Mouse (Mus musculus): Measurements from ENCODE around the gene Srsf1. TPM values are rescaled to one million over a fixed set of nuclear protein-coding genes. Genes with fewer than 3 reads are reported as not detected.

Srsf1 gene
- polyA plus RNA-seq, 1 experiment from 2014 or later: 113 TPM

DNA sequence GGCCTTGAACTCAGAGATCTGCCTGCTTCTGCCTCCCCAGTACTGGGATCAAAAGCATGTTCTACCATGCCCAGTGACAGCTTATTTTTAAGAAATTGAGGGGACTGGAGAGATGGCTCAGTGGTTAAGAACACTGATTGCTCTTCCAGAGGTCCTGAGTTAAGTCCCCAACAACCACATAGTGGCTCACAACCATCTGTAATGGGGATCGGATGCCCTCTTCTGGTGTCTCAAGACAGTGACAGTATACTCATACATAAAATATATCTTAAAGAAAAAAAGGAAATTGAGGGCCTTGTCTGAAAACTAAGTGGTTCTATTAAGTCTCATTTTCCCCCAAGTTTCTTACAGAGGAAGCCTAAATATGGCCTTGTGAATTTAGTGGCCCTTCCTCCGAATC is 10.6 kb downstream of the Srsf1 start:
- no peaks in the 10 kb centered on the region for H3K9me3 ChIP-seq (replicated peaks)
- H3K27me3 ChIP-seq: no peaks in the 10 kb centered on the region
- peaks cover 7% of the 10 kb centered on the region; the same call in 1 of the 2 replicates for H3K4me1 ChIP-seq (replicated peaks)
- H3K4me2 ChIP-seq: no peak overlapping the region
- no peak overlapping the region for H3K27ac ChIP-seq (replicated peaks)
- no peak overlapping the region for H3K9ac ChIP-seq
- peaks cover 27% of the 10 kb centered on the region for H3K36me3 ChIP-seq (replicated peaks)
- no peak for ATAC-seq (ENCODE audit: insufficient read depth)
- 69% methylated on average over 2 of the region's 2 CpGs for WGBS (ENCODE audit: insufficient replicate concordance)
- H3K4me3 ChIP-seq (replicated peaks): no peak overlapping the region

DNA sequence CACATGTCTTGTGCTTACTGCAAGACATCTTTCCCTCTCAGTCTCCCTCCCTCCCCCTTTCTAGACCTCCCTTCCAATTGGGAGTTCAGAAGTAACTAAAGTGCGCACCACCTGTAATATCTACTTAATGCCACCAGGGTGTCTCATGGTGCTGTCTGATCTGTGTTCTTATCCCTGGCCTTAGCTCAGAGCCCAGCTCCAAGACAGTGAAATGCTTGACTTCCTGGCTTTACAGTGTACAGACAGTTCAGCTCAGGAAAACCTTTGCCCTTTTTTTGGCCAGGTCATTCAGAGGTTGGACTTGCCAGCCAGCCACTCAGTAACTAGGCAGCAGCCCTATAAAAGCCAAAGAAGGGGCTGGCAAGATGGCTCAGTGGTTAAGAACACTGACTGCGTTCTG is 12.0 kb downstream of the Srsf1 start:
- H3K27me3 ChIP-seq: no peaks in the 10 kb centered on the region
- peak; percentile 47; the same call in 1 of the 2 replicates for ATAC-seq (ENCODE audit: insufficient read depth)
- 0 out of 2 replicates have a peak, but pooled peaks cover 7% of the 10 kb centered on the region for H3K4me1 ChIP-seq (replicated peaks)
- no peaks in the 10 kb centered on the region for H3K9me3 ChIP-seq (replicated peaks)
- H3K9ac ChIP-seq: no peak overlapping the region
- H3K27ac ChIP-seq (replicated peaks): no peak overlapping the region
- 44% methylated on average over 2 of the region's 2 CpGs for WGBS (ENCODE audit: insufficient replicate concordance)
- H3K36me3 ChIP-seq (replicated peaks): peaks cover 18% of the 10 kb centered on the region
- H3K4me3 ChIP-seq (replicated peaks): no peak overlapping the region
- no peak overlapping the region for H3K4me2 ChIP-seq

DNA sequence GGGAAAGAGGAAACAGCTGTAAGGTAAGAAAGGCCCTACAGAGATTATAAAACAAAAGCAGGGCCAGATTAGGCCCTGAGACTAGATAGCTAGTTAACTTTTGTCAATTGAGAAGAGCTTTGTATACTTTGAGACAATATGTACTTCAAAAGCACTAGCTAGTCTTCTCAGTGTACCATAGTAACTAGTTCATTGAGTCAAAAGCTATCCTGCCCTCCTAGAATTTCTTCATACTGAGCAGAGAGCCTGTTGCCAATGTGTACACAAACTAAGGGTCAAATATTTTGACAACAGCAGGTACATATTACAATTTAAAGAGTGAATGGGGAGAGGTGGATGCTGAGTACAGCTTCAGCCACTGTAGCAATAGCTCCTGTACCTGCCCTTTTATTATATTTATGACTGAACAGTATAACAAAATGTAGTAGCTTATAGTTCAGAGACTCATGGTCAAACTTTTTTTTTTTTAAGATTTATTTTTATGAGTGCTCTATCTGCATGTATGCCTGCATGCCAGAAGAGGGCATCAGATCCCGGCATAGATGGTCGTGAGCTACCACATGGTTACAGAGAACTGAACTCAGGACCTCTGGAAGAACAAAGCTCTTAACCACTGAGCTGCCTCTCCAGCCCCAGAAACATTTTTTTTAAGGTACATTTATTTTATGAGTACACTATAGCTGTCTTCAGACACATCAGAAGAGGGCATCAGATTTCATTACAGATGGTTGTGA is 14.9 kb downstream of the Srsf1 start:
- Histone ChIP-seq H3K4me2 (no peak overlapping the region), H3K36me3 (replicated peaks) (no peaks in the 10 kb centered on the region), H3K9me3 (replicated peaks) (no peaks in the 10 kb centered on the region), H3K27ac (replicated peaks) (no peak overlapping the region), H3K4me1 (replicated peaks) (peaks cover 3% of the 10 kb centered on the region), H3K9ac (no peak overlapping the region), H3K4me3 (replicated peaks) (no peak overlapping the region), H3K27me3 (no peaks in the 10 kb centered on the region)
- no peak for ATAC-seq (ENCODE audit: insufficient read depth)
- 72% methylated on average over 2 of the region's 2 CpGs for WGBS (ENCODE audit: insufficient replicate concordance)

DNA sequence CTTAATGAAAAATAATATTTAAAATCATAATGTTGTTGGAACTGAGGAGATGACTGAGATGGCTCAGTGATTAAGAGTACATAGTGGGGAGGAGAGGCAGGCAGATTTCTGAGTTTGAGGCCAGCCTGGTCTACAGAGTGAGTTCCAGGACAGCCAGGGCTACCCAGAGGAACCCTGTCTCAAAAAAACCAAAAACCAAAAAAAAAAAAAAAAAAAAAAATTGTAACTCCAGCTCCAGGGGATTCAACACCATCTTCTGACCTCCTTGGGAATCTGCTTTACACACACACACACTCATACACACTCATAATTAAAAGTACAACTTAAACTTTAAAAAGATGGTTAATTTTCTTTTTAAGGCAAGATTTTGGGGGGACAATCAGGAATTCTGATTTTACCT is 18.6 kb downstream of the Srsf1 start:
- ATAC-seq (ENCODE audit: insufficient read depth): no peak
- Histone ChIP-seq H3K4me1 (replicated peaks) (peaks cover 24% of the 10 kb centered on the region), H3K4me2 (no peak overlapping the region), H3K4me3 (replicated peaks) (no peak overlapping the region), H3K9ac (no peak overlapping the region), H3K27me3 (no peaks in the 10 kb centered on the region), H3K27ac (replicated peaks) (no peak overlapping the region), H3K36me3 (replicated peaks) (no peaks in the 10 kb centered on the region), H3K9me3 (replicated peaks) (no peaks in the 10 kb centered on the region)

DNA sequence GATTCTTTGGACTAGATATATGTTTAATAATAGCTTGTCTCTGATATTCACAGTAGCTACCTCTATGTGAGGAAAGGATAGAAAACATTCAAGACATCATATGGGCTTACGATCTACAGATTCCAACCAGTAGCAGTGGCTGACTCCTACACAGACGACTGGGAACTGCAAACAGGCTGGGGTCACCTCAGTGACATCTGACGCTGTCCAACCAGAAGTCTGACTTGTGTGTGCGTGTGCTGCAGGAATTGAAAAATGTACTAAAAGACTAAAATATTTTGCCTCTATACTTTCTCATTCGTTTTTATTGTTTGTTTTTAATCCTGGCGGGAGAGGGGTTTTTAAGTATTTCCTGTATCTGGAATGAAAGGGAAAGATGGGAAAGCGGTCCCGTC is 20.0 kb downstream of the Srsf1 start:
- WGBS (ENCODE audit: insufficient replicate concordance): 10% methylated on average over 8 of the region's 8 CpGs
- H3K4me1 ChIP-seq (replicated peaks): peaks cover 38% of the 10 kb centered on the region
- ATAC-seq (ENCODE audit: insufficient read depth): no peak
- no peaks in the 10 kb centered on the region for H3K36me3 ChIP-seq (replicated peaks)
- H3K4me2 ChIP-seq: peak overlapping the region; percentile 97
- peak overlapping the region; percentile 94 for H3K27ac ChIP-seq (replicated peaks)
- H3K9me3 ChIP-seq (replicated peaks): no peaks in the 10 kb centered on the region
- peak overlapping the region; percentile 91 for H3K9ac ChIP-seq
- H3K4me3 ChIP-seq (replicated peaks): peak overlapping the region; percentile 96
- no peaks in the 10 kb centered on the region for H3K27me3 ChIP-seq

DNA sequence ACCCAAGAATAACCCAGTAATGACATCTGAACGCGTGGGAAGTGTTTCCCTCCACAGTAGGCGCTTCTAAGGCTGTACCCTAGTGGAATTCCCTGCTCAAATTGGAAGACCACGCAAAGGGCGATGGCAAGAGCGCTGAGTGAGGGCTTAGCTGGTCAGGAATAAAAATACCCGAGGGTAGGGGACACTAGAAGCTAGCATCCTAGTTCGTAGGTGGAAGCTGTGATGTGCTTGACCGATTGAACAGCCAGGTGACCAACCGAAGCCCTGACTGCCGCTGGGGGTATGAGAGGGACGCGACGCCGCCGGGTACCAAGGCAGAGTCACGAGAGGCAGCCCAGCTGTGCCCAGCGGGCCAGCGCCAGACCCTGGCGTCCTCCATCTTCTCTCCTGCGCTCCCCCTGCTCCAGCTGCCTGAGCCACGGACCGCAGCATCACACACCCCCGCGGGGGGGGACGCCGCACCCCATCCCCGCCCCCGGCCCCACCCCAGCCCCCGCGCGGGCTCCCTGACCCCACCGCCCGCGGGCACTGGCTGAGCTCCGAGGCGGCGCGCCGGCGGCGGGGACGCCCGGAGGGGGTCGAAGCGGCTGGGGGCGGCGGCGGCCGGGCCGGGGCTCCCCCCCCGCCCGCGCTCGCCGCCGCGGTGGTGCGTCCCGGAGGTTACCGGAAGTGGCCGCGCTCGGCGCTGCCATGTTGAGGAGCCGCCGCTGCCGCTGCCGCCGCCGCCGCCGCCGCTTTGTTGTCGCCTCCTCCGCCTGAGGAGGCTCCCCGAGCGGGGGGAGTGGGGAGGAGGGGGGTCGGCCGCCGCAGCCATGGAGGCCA is 20.6 kb downstream of the Srsf1 start, which contains the start of gene Vezf1:
Gene Vezf1, plus strand, starts transcription at position 694 of the 825 bp plus-strand sequence.
- no peaks in the 10 kb centered on the region for H3K36me3 ChIP-seq (replicated peaks)
- H3K27ac ChIP-seq (replicated peaks): peak within 1 kb of the TSS; percentile 94
- peak within 1 kb of the TSS; percentile 96 for H3K4me3 ChIP-seq (replicated peaks)
- H3K9me3 ChIP-seq (replicated peaks): no peaks in the 10 kb centered on the region
- peaks cover 38% of the 10 kb centered on the region for H3K4me1 ChIP-seq (replicated peaks)
- peak within 1 kb of the TSS; percentile 91 for H3K9ac ChIP-seq
- H3K27me3 ChIP-seq: no peaks in the 10 kb centered on the region
- H3K4me2 ChIP-seq: peak within 1 kb of the TSS; percentile 97
- WGBS (ENCODE audit: insufficient replicate concordance): under 1% methylated on average over 51 of the region's 81 CpGs
- ATAC-seq (ENCODE audit: insufficient read depth): peak; percentile 85

DNA sequence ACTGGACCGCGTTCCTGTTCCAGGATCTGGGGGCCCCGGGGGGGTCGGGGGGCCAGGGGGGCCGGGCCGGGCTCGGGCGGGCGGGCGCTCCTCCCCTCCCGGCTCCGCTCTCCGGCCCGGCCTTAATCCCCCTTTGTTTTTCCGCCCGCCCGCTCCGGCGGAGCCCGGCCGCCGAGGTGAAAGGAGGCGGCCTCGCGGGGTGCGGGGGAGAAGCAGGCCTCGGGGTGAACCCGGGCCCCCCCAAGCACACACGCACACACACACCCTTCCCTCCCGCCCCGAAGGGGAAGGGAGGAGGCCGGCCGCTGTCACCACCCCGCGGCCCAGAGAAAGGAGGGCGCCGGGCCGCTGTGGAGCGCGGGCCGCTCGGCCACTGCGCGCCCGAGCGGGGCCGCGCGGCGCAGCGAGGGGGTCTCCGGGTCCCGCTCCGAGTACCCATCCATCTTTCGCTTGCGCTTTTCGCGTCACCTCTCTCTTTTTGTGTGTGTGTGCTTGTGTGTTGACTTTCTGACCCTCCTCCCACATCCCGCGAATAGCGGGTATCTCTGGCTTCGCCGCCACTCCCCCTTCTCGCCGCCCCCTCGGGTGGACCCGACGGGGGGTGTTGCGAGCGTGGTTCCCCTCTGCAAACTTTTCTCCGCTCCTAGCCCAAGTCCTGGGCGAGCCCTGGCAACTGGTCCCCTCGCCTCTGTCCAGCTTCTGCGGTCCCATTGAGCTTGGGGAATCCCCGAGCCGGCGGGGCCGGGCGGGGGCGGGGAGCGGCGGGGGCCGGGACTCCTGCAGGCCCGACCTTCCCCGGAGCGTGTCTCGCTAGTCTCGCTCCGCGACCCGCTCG is 21.5 kb downstream of the Srsf1 start:
- Histone ChIP-seq H3K36me3 (replicated peaks) (peaks cover 7% of the 10 kb centered on the region), H3K4me3 (replicated peaks) (peak overlapping the region; percentile 96), H3K27ac (replicated peaks) (peak overlapping the region; percentile 94), H3K9me3 (replicated peaks) (no peaks in the 10 kb centered on the region), H3K4me1 (replicated peaks) (peaks cover 38% of the 10 kb centered on the region), H3K4me2 (peak overlapping the region; percentile 97), H3K9ac (peak overlapping the region; percentile 91), H3K27me3 (no peaks in the 10 kb centered on the region)
- ATAC-seq (ENCODE audit: insufficient read depth): peak; percentile 79
- WGBS (ENCODE audit: insufficient replicate concordance): under 1% methylated on average over 79 of the region's 92 CpGs

DNA sequence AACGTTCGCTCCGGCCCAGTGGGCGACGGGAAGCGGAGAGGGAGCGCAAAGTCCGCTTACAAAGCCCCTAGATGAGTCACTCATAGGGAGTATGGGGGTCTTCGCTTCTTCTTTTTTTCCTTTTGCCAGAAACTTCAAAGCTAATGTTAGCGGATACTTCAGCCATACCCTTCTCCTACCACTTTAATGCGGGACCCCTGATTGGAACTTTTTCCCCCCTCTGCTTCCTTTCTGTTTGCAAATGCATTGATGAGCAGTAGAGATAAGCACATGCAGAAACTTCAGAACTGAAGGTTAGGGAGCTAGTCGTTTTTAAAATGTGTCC is 22.0 kb downstream of the Srsf1 start:
- Histone ChIP-seq H3K9ac (peak overlapping the region; percentile 91), H3K36me3 (replicated peaks) (peaks cover 13% of the 10 kb centered on the region), H3K27ac (replicated peaks) (peak overlapping the region; percentile 94), H3K9me3 (replicated peaks) (no peaks in the 10 kb centered on the region), H3K27me3 (no peaks in the 10 kb centered on the region), H3K4me2 (peak overlapping the region; percentile 97), H3K4me1 (replicated peaks) (peaks cover 38% of the 10 kb centered on the region), H3K4me3 (replicated peaks) (peak overlapping the region; percentile 96)
- under 1% methylated on average over 12 of the region's 12 CpGs for WGBS (ENCODE audit: insufficient replicate concordance)
- no peak for ATAC-seq (ENCODE audit: insufficient read depth)

DNA sequence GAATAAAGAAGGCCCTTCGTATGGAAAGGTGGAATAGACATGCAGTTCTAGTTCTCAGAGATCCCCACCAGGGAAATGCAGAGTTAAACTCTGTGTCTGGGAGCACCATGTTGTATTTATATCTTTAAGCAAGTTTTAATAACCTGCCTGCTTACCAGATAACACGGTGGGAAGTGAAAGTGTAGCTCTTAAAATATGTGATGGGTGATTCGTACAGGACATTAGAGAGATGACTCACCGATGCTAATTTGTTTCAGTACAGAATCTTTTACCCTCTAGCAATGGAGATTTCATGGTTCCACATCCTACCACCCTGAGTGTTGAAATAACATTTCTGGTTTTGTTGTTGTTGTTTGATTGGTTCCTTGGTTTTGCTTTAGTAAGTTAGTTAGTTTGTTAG is 23.2 kb downstream of the Srsf1 start:
- Histone ChIP-seq H3K9me3 (replicated peaks) (no peaks in the 10 kb centered on the region), H3K4me1 (replicated peaks) (peaks cover 42% of the 10 kb centered on the region), H3K36me3 (replicated peaks) (peaks cover 22% of the 10 kb centered on the region), H3K27ac (replicated peaks) (no peak overlapping the region), H3K4me2 (peak overlapping the region; percentile 97), H3K9ac (no peak overlapping the region; the same call in 1 of the 2 replicates), H3K27me3 (no peaks in the 10 kb centered on the region), H3K4me3 (replicated peaks) (peak overlapping the region; percentile 96; the same call in 1 of the 2 replicates)
- ATAC-seq (ENCODE audit: insufficient read depth): no peak
- WGBS (ENCODE audit: insufficient replicate concordance): 48% methylated on average over 4 of the region's 4 CpGs

DNA sequence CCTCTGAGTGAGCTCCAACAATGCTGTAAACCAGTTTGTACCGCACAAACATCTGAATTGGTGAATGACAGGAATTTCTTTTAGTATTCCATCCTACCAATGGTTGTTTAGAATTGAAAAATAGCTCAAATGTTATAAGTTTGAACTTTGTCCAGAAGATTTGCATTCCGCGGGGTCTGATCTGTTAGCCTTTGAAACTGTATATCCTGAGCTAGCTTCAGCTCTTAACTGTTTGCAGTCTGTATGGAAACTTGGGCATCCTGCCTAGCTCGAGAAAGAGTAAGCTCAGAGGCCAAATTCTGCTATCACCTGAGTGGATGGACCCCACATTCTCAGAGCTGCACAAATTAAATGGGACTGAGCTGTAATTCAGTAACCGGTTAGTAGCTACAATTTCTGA is 23.9 kb downstream of the Srsf1 start:
- no peak for ATAC-seq (ENCODE audit: insufficient read depth)
- Histone ChIP-seq H3K27me3 (no peaks in the 10 kb centered on the region), H3K4me3 (replicated peaks) (no peak overlapping the region), H3K4me1 (replicated peaks) (peaks cover 42% of the 10 kb centered on the region), H3K36me3 (replicated peaks) (peaks cover 29% of the 10 kb centered on the region), H3K9me3 (replicated peaks) (no peaks in the 10 kb centered on the region), H3K27ac (replicated peaks) (no peak overlapping the region), H3K4me2 (0 out of 2 replicates have a peak overlapping the region, but pooled peaks have one; percentile 97), H3K9ac (no peak overlapping the region)
- WGBS (ENCODE audit: insufficient replicate concordance): 71% methylated on average over 5 of the region's 5 CpGs
